Mouse (Mus musculus) liver, postnatal 0 days (tissue): Measurements from ENCODE around the gene Tm9sf4. TPM values are rescaled to one million over a fixed set of nuclear protein-coding genes. Genes with fewer than 3 reads are reported as not detected.

ENCODE experiments used
- ATAC-seq: fragments of 200-750 bp; cut with Nextera tagmentation; 2 replicates; pipeline ENCODE4 v1.8.0; 2017; ENCODE audit warnings: mild to moderate bottlenecking, moderate library complexity
- DNase-seq: peaks from one replicate; pipeline ENCODE4 v3.0.0-alpha.2; 2016
- H3K27ac ChIP-seq: fragments of 300-500 bp; sonication (generic); 2 replicates; pipeline ENCODE4 v1.5.1; 2014; ENCODE audit warnings: antibody characterized with exemption, moderate library complexity, mild to moderate bottlenecking, low read depth
- H3K27me3 ChIP-seq: fragments of 300-500 bp; sonication (generic); 2 replicates; pipeline ENCODE4 v1.6.1; 2014; ENCODE audit warnings: low read length, control low read depth, mixed read lengths; ENCODE audit not compliant: insufficient read depth
- H3K36me3 ChIP-seq: fragments of 300-500 bp; sonication (generic); replicated peaks from 2 replicates; pipeline ENCODE4 v1.6.1; 2014; ENCODE audit warnings: mild to moderate bottlenecking, control low read depth, low read length, moderate library complexity, mixed read lengths; ENCODE audit not compliant: insufficient read depth
- H3K4me1 ChIP-seq: fragments of 300-500 bp; sonication (generic); 2 replicates; pipeline ENCODE4 v1.6.1; 2014; ENCODE audit warnings: antibody characterized with exemption, mild to moderate bottlenecking, control low read depth; ENCODE audit not compliant: insufficient read depth
- H3K4me2 ChIP-seq: fragments of 300-500 bp; sonication (generic); 2 replicates; pipeline ENCODE4 v1.6.1; 2014; ENCODE audit warnings: low read depth, mild to moderate bottlenecking, low read length, moderate library complexity, mixed read lengths
- H3K4me3 ChIP-seq: fragments of 300-500 bp; sonication (generic); 2 replicates; pipeline ENCODE4 v1.5.1; 2014; ENCODE audit warnings: low read depth, low read length
- H3K9ac ChIP-seq: fragments of 300-500 bp; sonication (generic); replicated peaks from 2 replicates; pipeline ENCODE4 v1.6.1; 2014; ENCODE audit warnings: mild to moderate bottlenecking, moderate library complexity
- H3K9me3 ChIP-seq: fragments of 300-500 bp; sonication (generic); 2 replicates; pipeline ENCODE4 v1.6.1; 2016; ENCODE audit warnings: mild to moderate bottlenecking, control low read depth, low read length, mixed read lengths
- CTCF ChIP-seq: sonication (generic); IDR thresholded peaks from 2 replicates; pipeline ENCODE4 v1.5.1; 2016; ENCODE audit warnings: antibody characterized with exemption, low read depth
- EP300 ChIP-seq: IDR thresholded peaks from 2 replicates; pipeline ENCODE4 v1.6.1; 2016; ENCODE audit warnings: antibody characterized with exemption, low read depth, mild to moderate bottlenecking
- WGBS: fragments of 180-500 bp; shearing (Covaris S2); extraction: QIAGEN DNeasy Blood & Tissue Kit; methylation state at CpG from one replicate; pipeline ENCODE4 v1.1.7; 2014; ENCODE audit not compliant: insufficient replicate concordance; 5-methylcytosine and 5-hydroxymethylcytosine counted together
- polyA plus RNA-seq: library from polyadenylated mRNA; unstranded; fragments of >200 nt; fragmentation: Nextera tagmentation; extraction: Ambion mirVana; gene quantifications from 2 replicates; pipeline ENCODE4 v1.2.1, GENCODE M21; 2015

The Tm9sf4 gene
- polyA plus RNA-seq, 1 experiment from 2014 or later: 24.4 TPM

GRCm38 (mm10) chr2:153213351-153213750, 52.2 kb downstream of the Tm9sf4 start:
- Histone ChIP-seq H3K27me3 (no peaks in the 10 kb centered on the region), H3K4me3 (no peak overlapping the region), H3K36me3 (peaks cover 15% of the 10 kb centered on the region), H3K27ac (no peak overlapping the region), H3K4me1 (peaks cover 8% of the 10 kb centered on the region; the same call in 1 of the 2 replicates), H3K9ac (no peak overlapping the region), H3K9me3 (no peaks in the 10 kb centered on the region), H3K4me2 (no peak overlapping the region)
- no peak for TF ChIP-seq CTCF
- no peak for TF ChIP-seq EP300
- no peak for ATAC-seq
- DNase-seq: no peak
- 89% methylated on average over 4 of the region's 4 CpGs for WGBS

GRCm38 (mm10) chr2:153214771-153215259, 53.7 kb downstream of the Tm9sf4 start:
- no peak for DNase-seq
- ATAC-seq: peak; percentile 81

GRCm38 (mm10) chr2:153215421-153215820, 54.3 kb downstream of the Tm9sf4 start:
- Histone ChIP-seq H3K27ac (peak overlapping the region; percentile 59; the same call in 1 of the 2 replicates), H3K36me3 (no peaks in the 10 kb centered on the region), H3K9ac (no peak overlapping the region), H3K27me3 (no peaks in the 10 kb centered on the region), H3K4me1 (peaks cover 9% of the 10 kb centered on the region), H3K4me3 (no peak overlapping the region), H3K4me2 (0 out of 2 replicates have a peak overlapping the region, but pooled peaks have one; percentile 1), H3K9me3 (no peaks in the 10 kb centered on the region)
- ATAC-seq: peak; percentile 11; the same call in 1 of the 2 replicates
- TF ChIP-seq EP300 (no peak), CTCF (no peak)
- 44% methylated on average over 4 of the region's 4 CpGs for WGBS
- DNase-seq: no peak

More at GRCm38 (mm10) chr2:153214771-153215259, 53.7 kb downstream of the Tm9sf4 start:
- Histone ChIP-seq H3K9ac (no peak overlapping the region), H3K9me3 (no peaks in the 10 kb centered on the region), H3K4me3 (no peak overlapping the region), H3K27me3 (no peaks in the 10 kb centered on the region), H3K27ac (peak overlapping the region; percentile 59), H3K4me1 (peaks cover 8% of the 10 kb centered on the region; the same call in 1 of the 2 replicates), H3K4me2 (0 out of 2 replicates have a peak overlapping the region, but pooled peaks have one; percentile 1), H3K36me3 (peaks cover 3% of the 10 kb centered on the region)
- no peak for TF ChIP-seq EP300
- 30% methylated on average over 6 of the region's 6 CpGs for WGBS

GRCm38 (mm10) chr2:153217826-153218340, 56.8 kb downstream of the Tm9sf4 start:
- TF ChIP-seq EP300 (no peak), CTCF (no peak)
- no peak overlapping the region for H3K4me3 ChIP-seq
- no peaks in the 10 kb centered on the region for H3K27me3 ChIP-seq
- no peak for DNase-seq
- no peak for ATAC-seq
- no peak overlapping the region for H3K4me2 ChIP-seq
- peaks cover 28% of the 10 kb centered on the region for H3K4me1 ChIP-seq
- H3K9ac ChIP-seq: no peak overlapping the region
- 85% methylated on average over 10 of the region's 10 CpGs for WGBS
- no peaks in the 10 kb centered on the region for H3K9me3 ChIP-seq
- no peak overlapping the region for H3K27ac ChIP-seq
- no peaks in the 10 kb centered on the region for H3K36me3 ChIP-seq

- Histone ChIP-seq H3K9ac (no peak overlapping the region), H3K27me3 (no peaks in the 10 kb centered on the region), H3K4me1 (peaks cover 28% of the 10 kb centered on the region), H3K36me3 (no peaks in the 10 kb centered on the region), H3K9me3 (no peaks in the 10 kb centered on the region), H3K27ac (no peak overlapping the region), H3K4me2 (no peak overlapping the region), H3K4me3 (no peak overlapping the region)
- TF ChIP-seq EP300 (no peak), CTCF (no peak)
- 71% methylated on average over 3 of the region's 3 CpGs for WGBS
- no peak for ATAC-seq
- no peak for DNase-seq
These were observed 57.4 kb downstream of the Tm9sf4 start for GRCm38 (mm10) chr2:153218516-153218915.

GRCm38 (mm10) chr2:153221620-153222019, 60.5 kb downstream of the Tm9sf4 start:
- Histone ChIP-seq H3K27me3 (no peaks in the 10 kb centered on the region), H3K9me3 (no peaks in the 10 kb centered on the region), H3K9ac (0 out of 2 replicates have a peak overlapping the region, but pooled peaks have one; percentile 6), H3K36me3 (no peaks in the 10 kb centered on the region), H3K4me2 (peak overlapping the region; percentile 63), H3K27ac (peak overlapping the region; percentile 66; the same call in 1 of the 2 replicates), H3K4me3 (no peak overlapping the region; the same call in 1 of the 2 replicates), H3K4me1 (peaks cover 39% of the 10 kb centered on the region)
- DNase-seq (no peak), ATAC-seq (peak; percentile 70)
- peak; percentile 92 for TF ChIP-seq EP300
- TF ChIP-seq CTCF: no peak
- WGBS: 59% methylated on average over 4 of the region's 4 CpGs
